Mouse (Mus musculus): ENCODE results near the gene Srek1. TPM values are rescaled to one million over a fixed set of nuclear protein-coding genes. Genes with fewer than 3 reads are reported as not detected.
A peak's percentile ranks its signal among the peaks of the same experiment; 100 is the strongest.

The Srek1 gene
- polyA plus RNA-seq, 1 experiment from 2014 or later = 57.7 TPM

- no peak for ATAC-seq
- POLR2A ChIA-PET = no interaction called here
- CTCF ChIA-PET = interaction anchor here (0.8 kb wide), 1 partner anchor 81 kb away, joined by 3 read pairs; no protein-coding TSS in a partner anchor
Observed at GRCm38 (mm10) chr13:103777126-103777525, 2.7 kb upstream of the Srek1 start.

GRCm38 (mm10) chr13:103773407-103774118, 845 bp downstream of the Srek1 start:
- ChIA-PET POLR2A (interaction anchor here (1.0 to 1.4 kb wide), 2 partner anchors 13 to 316 kb away, joined by 3 read pairs; no protein-coding TSS in a partner anchor), CTCF (interaction anchor here (1.4 kb wide), 1 partner anchor 316 kb away, joined by 3 read pairs; no protein-coding TSS in a partner anchor)
- H3K27me3 ChIP-seq = no peaks in the 10 kb centered on the region
- in situ Hi-C loops (cut with MboI; ENCODE audit: low pct_unique_long_range_greater_than_20kb) = no loop called here
- DNase-seq (ENCODE audit: low read depth, low spot score) (peak; percentile 48), ATAC-seq (peak; percentile 28)
- no peak for TF ChIP-seq CTCF (IDR thresholded peaks at IDR 0.05)

More at GRCm38 (mm10) chr13:103777126-103777525, 2.7 kb upstream of the Srek1 start:
- DNase-seq (ENCODE audit: low read depth, low spot score) = no peak
- in situ Hi-C loops (cut with MboI; ENCODE audit: low pct_unique_long_range_greater_than_20kb) = loop anchor here (5.0 kb wide), 1 partner anchor 75 kb away; no protein-coding TSS in a partner anchor
- no peaks in the 10 kb centered on the region for H3K27me3 ChIP-seq
- TF ChIP-seq CTCF (IDR thresholded peaks at IDR 0.05) = no peak

GRCm38 (mm10) chr13:103772917-103773316, 1.5 kb downstream of the Srek1 start:
- TF ChIP-seq CTCF (IDR thresholded peaks at IDR 0.05) = no peak
- ATAC-seq = no peak
- POLR2A ChIA-PET = no interaction called here
- no peak for DNase-seq (ENCODE audit: low read depth, low spot score)
- in situ Hi-C loops (cut with MboI; ENCODE audit: low pct_unique_long_range_greater_than_20kb) = no loop called here
- no peaks in the 10 kb centered on the region for H3K27me3 ChIP-seq
- CTCF ChIA-PET = no interaction called here

- POLR2A ChIA-PET = no interaction called here
- no peaks in the 10 kb centered on the region for H3K27me3 ChIP-seq
- in situ Hi-C loops (cut with MboI; ENCODE audit: low pct_unique_long_range_greater_than_20kb) = no loop called here
- no peak for TF ChIP-seq CTCF (IDR thresholded peaks at IDR 0.05)
- DNase-seq (ENCODE audit: low read depth, low spot score) = no peak
- CTCF ChIA-PET = interaction anchor here (2.2 to 2.3 kb wide), 2 partner anchors 9 to 20 kb away, joined by 5 to 10 read pairs; no protein-coding TSS in a partner anchor
- ATAC-seq = no peak
Observed at GRCm38 (mm10) chr13:103770821-103771220, 3.6 kb downstream of the Srek1 start.

GRCm38 (mm10) chr13:103767935-103768334, 6.5 kb downstream of the Srek1 start:
- H3K27me3 ChIP-seq = no peaks in the 10 kb centered on the region
- CTCF ChIA-PET = interaction anchor here (1.4 kb wide), 1 partner anchor 16 kb away, joined by 4 read pairs; no protein-coding TSS in a partner anchor
- ATAC-seq (no peak), DNase-seq (ENCODE audit: low read depth, low spot score) (no peak)
- TF ChIP-seq CTCF (IDR thresholded peaks at IDR 0.05) = no peak
- POLR2A ChIA-PET = no interaction called here
- in situ Hi-C loops (cut with MboI; ENCODE audit: low pct_unique_long_range_greater_than_20kb) = no loop called here

GRCm38 (mm10) chr13:103763640-103764039, 10.8 kb downstream of the Srek1 start:
- H3K27me3 ChIP-seq = no peaks in the 10 kb centered on the region
- no peak for ATAC-seq
- in situ Hi-C loops (cut with MboI; ENCODE audit: low pct_unique_long_range_greater_than_20kb) = no loop called here
- ChIA-PET POLR2A (no interaction called here), CTCF (no interaction called here)
- no peak for DNase-seq (ENCODE audit: low read depth, low spot score)
- TF ChIP-seq CTCF (IDR thresholded peaks at IDR 0.05) = no peak

GRCm38 (mm10) chr13:103761971-103762370, 12.4 kb downstream of the Srek1 start:
- TF ChIP-seq CTCF (IDR thresholded peaks at IDR 0.05) = no peak
- H3K27me3 ChIP-seq = no peaks in the 10 kb centered on the region
- in situ Hi-C loops (cut with MboI; ENCODE audit: low pct_unique_long_range_greater_than_20kb) = no loop called here
- ChIA-PET CTCF (interaction anchor here (2.7 kb wide), 1 partner anchor 10 kb away, joined by 10 read pairs; no protein-coding TSS in a partner anchor), POLR2A (no interaction called here)
- ATAC-seq = no peak
- DNase-seq (ENCODE audit: low read depth, low spot score) = no peak

GRCm38 (mm10) chr13:103751421-103751820, 23.0 kb downstream of the Srek1 start:
- DNase-seq (ENCODE audit: low read depth, low spot score) (no peak), ATAC-seq (no peak)
- TF ChIP-seq CTCF (IDR thresholded peaks at IDR 0.05) = peak; percentile 42
- in situ Hi-C loops (cut with MboI; ENCODE audit: low pct_unique_long_range_greater_than_20kb) = no loop called here
- CTCF ChIA-PET = interaction anchor here (1.0 to 2.0 kb wide), 5 partner anchors 10 to 20 kb away, joined by 4 to 7 read pairs (median 5); no protein-coding TSS in a partner anchor
- POLR2A ChIA-PET = no interaction called here
- H3K27me3 ChIP-seq = no peaks in the 10 kb centered on the region

- in situ Hi-C loops (cut with MboI; ENCODE audit: low pct_unique_long_range_greater_than_20kb) = no loop called here
- ChIA-PET POLR2A (no interaction called here), CTCF (no interaction called here)
- no peak for DNase-seq (ENCODE audit: low read depth, low spot score)
- ATAC-seq = no peak
- no peaks in the 10 kb centered on the region for H3K27me3 ChIP-seq
- TF ChIP-seq CTCF (IDR thresholded peaks at IDR 0.05) = no peak
Observed at GRCm38 (mm10) chr13:103745688-103746087, 28.7 kb downstream of the Srek1 start.

GRCm38 (mm10) chr13:103745160-103745559, 29.2 kb downstream of the Srek1 start:
- no peaks in the 10 kb centered on the region for H3K27me3 ChIP-seq
- TF ChIP-seq CTCF (IDR thresholded peaks at IDR 0.05) = no peak
- ChIA-PET POLR2A (no interaction called here), CTCF (no interaction called here)
- DNase-seq (ENCODE audit: low read depth, low spot score) (no peak), ATAC-seq (no peak)
- in situ Hi-C loops (cut with MboI; ENCODE audit: low pct_unique_long_range_greater_than_20kb) = no loop called here

GRCm38 (mm10) chr13:103735330-103736007, 38.9 kb downstream of the Srek1 start:
- ATAC-seq (no peak), DNase-seq (ENCODE audit: low read depth, low spot score) (no peak)
- CTCF ChIA-PET = no interaction called here
- in situ Hi-C loops (cut with MboI; ENCODE audit: low pct_unique_long_range_greater_than_20kb) = no loop called here
- H3K27me3 ChIP-seq = no peaks in the 10 kb centered on the region
- no peak for TF ChIP-seq CTCF (IDR thresholded peaks at IDR 0.05)
- POLR2A ChIA-PET = no interaction called here

Measured in Patski (cell line).